Mouse (Mus musculus) heart, postnatal 0 days (tissue): ENCODE data around the gene Ltb4r2.

Experiments
- CTCF ChIP-seq: IDR thresholded peaks from 2 replicates; pipeline ENCODE4 v1.5.1; 2016; ENCODE audit warnings: antibody characterized with exemption, control low read depth, low read depth
- EP300 ChIP-seq: IDR thresholded peaks from 2 replicates; pipeline ENCODE4 v1.6.1; 2016; ENCODE audit warnings: antibody characterized with exemption, low read depth

DNA sequence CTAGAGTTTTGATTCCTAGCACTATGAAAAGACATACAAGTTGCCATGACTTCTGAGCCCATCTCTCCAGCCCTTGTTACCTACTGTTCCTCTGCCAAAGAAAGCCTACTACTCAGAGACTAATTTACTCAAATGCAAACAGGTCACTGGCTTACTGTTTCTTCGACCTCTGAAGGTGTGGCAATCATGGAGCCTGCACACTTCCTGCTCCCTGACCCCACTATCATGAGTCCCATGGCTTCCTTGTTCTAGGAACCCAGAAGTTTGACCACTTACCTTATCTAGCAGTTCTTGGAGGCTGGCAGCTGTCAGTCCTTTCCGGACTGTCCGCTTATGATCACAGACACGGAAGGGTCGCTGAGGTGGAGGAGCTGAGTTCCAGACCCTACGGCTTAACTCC, 3.7 kb upstream of the Ltb4r2 start:
- TF ChIP-seq CTCF (no peak), EP300 (no peak)
